Mouse (Mus musculus) lung, postnatal 14 days (tissue): ENCODE measurements around the gene Cd38.
"Not testable (repeated sequence)": the region's sequence is repeated elsewhere in the genome, so short reads cannot be mapped to it uniquely, and the experiment has no call there.

Source experiments
- DNase-seq: peaks from one replicate; pipeline ENCODE4 v3.0.0; 2021

Cd38 gene

GRCm38 (mm10) chr5:43860096-43860495 lies 8.3 kb upstream of the Cd38 start:
- no peak for DNase-seq

GRCm38 (mm10) chr5:43860670-43861431 lies 7.5 kb upstream of the Cd38 start:
- no peak for DNase-seq

- no peak for DNase-seq
These were observed 4.7 kb upstream of the Cd38 start for GRCm38 (mm10) chr5:43863642-43864041.

- DNase-seq, result no peak
These were observed 3.0 kb upstream of the Cd38 start for GRCm38 (mm10) chr5:43865316-43865715.

GRCm38 (mm10) chr5:43868711-43869600 lies 603 bp downstream of the Cd38 start:
- peak; percentile 27 for DNase-seq

GRCm38 (mm10) chr5:43871845-43872244 lies 3.5 kb downstream of the Cd38 start:
- no peak for DNase-seq

GRCm38 (mm10) chr5:43872652-43873051 lies 4.3 kb downstream of the Cd38 start:
- DNase-seq, result no peak

- DNase-seq, result no peak
These were observed 13.7 kb downstream of the Cd38 start for GRCm38 (mm10) chr5:43882034-43882433.

- no peak for DNase-seq
These were observed 16.9 kb downstream of the Cd38 start for GRCm38 (mm10) chr5:43885060-43885820.

- peak; percentile 56 for DNase-seq
These were observed 24.0 kb downstream of the Cd38 start for GRCm38 (mm10) chr5:43892386-43892785.

GRCm38 (mm10) chr5:43894113-43894512 lies 25.8 kb downstream of the Cd38 start:
- DNase-seq, result peak; percentile 68

GRCm38 (mm10) chr5:43895931-43896330 lies 27.6 kb downstream of the Cd38 start:
- DNase-seq, result no peak

GRCm38 (mm10) chr5:43904685-43905084 lies 36.3 kb downstream of the Cd38 start:
- no peak for DNase-seq

- no peak for DNase-seq
These were observed 40.9 kb downstream of the Cd38 start for GRCm38 (mm10) chr5:43909213-43909612.

GRCm38 (mm10) chr5:43910006-43910405 lies 41.7 kb downstream of the Cd38 start:
- no peak for DNase-seq

- DNase-seq, result not testable (repeated sequence)
These were observed 44.5 kb downstream of the Cd38 start, which contains the start of gene Gm7879 for GRCm38 (mm10) chr5:43912844-43913243. TSS of gene Gm7879 (plus strand) at chr5:43913144.

- DNase-seq, result no peak
These were observed 47.0 kb downstream of the Cd38 start for GRCm38 (mm10) chr5:43915261-43915886.

- no peak for DNase-seq
These were observed 53.5 kb downstream of the Cd38 start for GRCm38 (mm10) chr5:43921877-43922276.

GRCm38 (mm10) chr5:43923933-43924332 lies 55.6 kb downstream of the Cd38 start:
- DNase-seq, result peak; percentile 83

- DNase-seq, result no peak
These were observed 59.4 kb downstream of the Cd38 start for GRCm38 (mm10) chr5:43927729-43928128.

GRCm38 (mm10) chr5:43933269-43933668 lies 64.9 kb downstream of the Cd38 start:
- DNase-seq, result no peak

GRCm38 (mm10) chr5:43947330-43947977 lies 79.1 kb downstream of the Cd38 start:
- no peak for DNase-seq
